Mouse (Mus musculus) neural tube, embryonic 13.5 days (tissue): ENCODE data around the gene Fxyd3. TPM values are rescaled to one million over a fixed set of nuclear protein-coding genes. Genes with fewer than 3 reads are reported as not detected.
A peak's percentile ranks its signal among the peaks of the same experiment; 100 is the strongest.

ENCODE experiments used
- ATAC-seq: fragments of 200-750 bp; cut with Nextera tagmentation; 2 replicates; pipeline ENCODE4 v1.8.0; 2017; ENCODE audit warnings: low read depth, mild to moderate bottlenecking, moderate TSS enrichment, moderate library complexity
- H3K27ac ChIP-seq: fragments of 300-500 bp; sonication (generic); replicated peaks from 2 replicates; pipeline ENCODE4 v1.5.1; 2015; ENCODE audit warnings: moderate library complexity, mild to moderate bottlenecking, inconsistent platforms
- H3K27me3 ChIP-seq: fragments of 300-500 bp; sonication (generic); 2 replicates; pipeline ENCODE4 v1.6.1; 2015; ENCODE audit warnings: mild to moderate bottlenecking, inconsistent platforms
- H3K36me3 ChIP-seq: fragments of 300-500 bp; sonication (generic); 2 replicates; pipeline ENCODE4 v1.6.1; 2015; ENCODE audit warnings: mild to moderate bottlenecking, inconsistent platforms
- H3K4me1 ChIP-seq: fragments of 300-500 bp; sonication (generic); replicated peaks from 2 replicates; pipeline ENCODE4 v1.6.1; 2015; ENCODE audit warnings: inconsistent platforms
- H3K4me2 ChIP-seq: fragments of 300-500 bp; sonication (generic); 2 replicates; pipeline ENCODE4 v1.6.1; 2015; ENCODE audit warnings: inconsistent platforms, mild to moderate bottlenecking, moderate library complexity
- H3K4me3 ChIP-seq: fragments of 300-500 bp; sonication (generic); 2 replicates; pipeline ENCODE4 v1.5.1; 2015; ENCODE audit warnings: mild to moderate bottlenecking, inconsistent platforms
- H3K9ac ChIP-seq: fragments of 300-500 bp; sonication (generic); 2 replicates; pipeline ENCODE4 v1.6.1; 2015; ENCODE audit warnings: moderate library complexity, mild to moderate bottlenecking, inconsistent platforms
- H3K9me3 ChIP-seq: fragments of 300-500 bp; sonication (generic); 2 replicates; pipeline ENCODE4 v1.6.1; 2016; ENCODE audit warnings: inconsistent platforms
- WGBS: fragments of 180-500 bp; shearing (Covaris S2); methylation state at CpG from one replicate; pipeline ENCODE4 v1.1.7; 2015; 5-methylcytosine and 5-hydroxymethylcytosine counted together
- polyA plus RNA-seq: library from polyadenylated mRNA; unstranded; fragments of >200 nt; fragmentation: Nextera tagmentation; extraction: Ambion mirVana; gene quantifications from 2 replicates; pipeline ENCODE4 v1.2.1, GENCODE M21; 2015

The Fxyd3 gene
- polyA plus RNA-seq, 1 experiment from 2014 or later: 2.5 TPM

DNA sequence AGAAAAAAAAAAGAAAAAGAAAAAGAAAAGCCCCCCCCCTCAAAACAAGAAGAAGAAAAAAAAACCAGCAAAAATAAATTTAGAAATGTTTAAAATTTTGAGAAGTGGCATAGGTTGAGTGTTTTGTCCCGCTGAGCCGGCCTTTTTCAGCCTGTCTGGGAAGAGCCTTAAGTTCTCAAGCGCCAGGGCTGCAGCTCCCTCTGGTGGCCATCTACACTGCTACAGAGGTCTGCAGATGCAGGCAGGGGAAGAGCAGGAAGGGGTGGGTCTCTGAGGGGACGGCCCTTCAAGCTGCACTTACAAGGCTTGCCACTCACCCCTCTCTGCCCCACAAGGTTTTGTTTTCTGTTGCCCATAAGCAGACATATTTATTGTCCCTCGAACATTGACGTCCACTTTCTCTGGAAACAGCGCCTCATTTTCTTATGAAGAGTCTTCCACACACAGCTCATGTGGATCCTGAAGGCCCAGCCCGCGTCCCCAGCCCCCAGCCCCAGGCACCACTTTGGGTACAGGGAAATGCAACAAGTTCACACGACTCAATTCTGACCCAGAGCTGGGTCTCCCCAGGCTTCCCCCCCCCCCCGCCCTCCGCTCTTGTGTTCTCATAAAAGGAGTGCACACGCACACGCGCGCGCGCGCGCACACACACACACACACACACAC, 21.2 kb upstream of the Fxyd3 start:
- Histone ChIP-seq H3K9ac (peak overlapping the region; percentile 47; the same call in 1 of the 2 replicates), H3K9me3 (no peaks in the 10 kb centered on the region), H3K36me3 (no peaks in the 10 kb centered on the region), H3K4me2 (peak overlapping the region; percentile 45), H3K4me1 (0 out of 2 replicates have a peak, but pooled peaks cover 6% of the 10 kb centered on the region), H3K27ac (no peak overlapping the region), H3K4me3 (peak overlapping the region; percentile 8; the same call in 1 of the 2 replicates), H3K27me3 (no peaks in the 10 kb centered on the region)
- whole genome bisulfite sequencing: 45% methylated on average over 20 of the region's 20 CpGs
- peak; percentile 95 for ATAC-seq

DNA sequence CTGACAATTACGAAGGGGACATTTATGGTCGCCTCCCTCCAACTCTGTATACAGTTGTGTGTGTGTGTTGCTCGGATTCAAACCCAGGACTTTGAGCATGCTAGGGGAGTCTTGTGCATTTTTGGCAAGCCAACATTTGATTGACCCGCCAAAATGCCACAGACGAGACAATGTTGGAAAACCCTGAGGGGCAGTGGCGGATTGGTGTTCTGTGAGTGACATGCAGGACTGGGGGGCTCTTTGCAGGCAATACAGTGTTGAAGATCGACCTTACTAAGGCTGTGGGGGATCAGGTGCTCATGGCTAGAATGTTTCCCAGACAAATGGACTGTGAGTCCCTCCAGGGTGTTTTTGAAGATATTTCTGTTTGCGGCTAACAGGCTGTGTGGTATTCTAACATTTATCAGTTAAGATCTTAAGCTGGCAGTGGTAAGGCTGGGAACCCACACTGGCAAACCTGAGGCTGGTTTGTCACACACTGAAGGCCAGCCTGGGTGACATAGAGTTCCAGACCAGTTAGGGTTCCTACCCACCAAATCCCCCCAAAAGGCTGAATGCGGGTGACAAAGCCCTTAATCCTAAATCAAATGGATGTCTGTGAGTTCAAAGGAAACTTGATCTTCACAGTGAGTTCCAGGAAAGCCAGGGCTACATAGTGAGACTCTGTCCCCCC, 20.5 kb upstream of the Fxyd3 start:
- no peak overlapping the region for H3K4me2 ChIP-seq
- no peak overlapping the region for H3K27ac ChIP-seq
- H3K36me3 ChIP-seq: no peaks in the 10 kb centered on the region
- WGBS: 71% methylated on average over 9 of the region's 9 CpGs
- no peaks in the 10 kb centered on the region for H3K27me3 ChIP-seq
- no peak for ATAC-seq
- H3K9me3 ChIP-seq: no peaks in the 10 kb centered on the region
- H3K4me3 ChIP-seq: no peak overlapping the region
- 0 out of 2 replicates have a peak, but pooled peaks cover 6% of the 10 kb centered on the region for H3K4me1 ChIP-seq
- H3K9ac ChIP-seq: no peak overlapping the region

DNA sequence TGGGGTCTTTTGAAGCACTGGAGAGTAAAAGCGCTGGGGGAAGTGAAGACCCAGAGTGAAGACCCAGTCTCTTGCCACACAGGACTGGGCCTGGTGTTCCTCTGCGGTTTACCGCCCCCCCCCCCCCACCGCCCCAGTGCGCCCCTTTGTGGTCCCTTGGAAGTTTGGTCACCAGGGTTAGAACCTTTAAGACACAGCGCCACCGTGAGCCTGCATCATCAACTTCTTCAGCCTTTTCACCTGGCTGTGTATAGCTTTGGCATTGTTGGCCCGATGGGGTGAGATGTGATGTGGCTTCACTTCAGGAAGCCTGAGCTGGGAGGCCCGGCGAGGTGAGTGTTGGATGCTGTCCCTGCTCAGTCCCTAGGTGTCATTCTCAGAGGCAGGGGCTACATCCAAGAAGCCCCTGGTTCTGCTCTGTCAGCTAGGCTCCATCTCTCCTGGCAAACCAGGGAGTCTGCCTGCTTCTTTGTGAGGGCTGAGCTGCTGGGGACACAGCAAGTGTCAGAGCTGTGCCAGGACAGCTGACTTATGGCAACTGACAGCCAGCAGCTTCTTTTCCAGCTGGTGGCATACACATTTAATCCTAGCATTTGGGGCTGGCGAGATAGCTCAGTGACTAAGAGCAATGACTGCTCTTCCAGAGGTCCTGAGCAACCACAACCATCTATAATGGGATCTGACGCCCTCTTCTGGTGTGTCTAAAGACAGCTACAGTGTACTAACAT, 18.4 kb upstream of the Fxyd3 start:
- 33% methylated on average over 11 of the region's 12 CpGs for WGBS
- 0 out of 2 replicates have a peak, but pooled peaks cover 6% of the 10 kb centered on the region for H3K4me1 ChIP-seq
- H3K4me3 ChIP-seq: no peak overlapping the region
- H3K9me3 ChIP-seq: no peaks in the 10 kb centered on the region
- H3K27ac ChIP-seq: no peak overlapping the region
- H3K36me3 ChIP-seq: no peaks in the 10 kb centered on the region
- 0 out of 2 replicates have a peak overlapping the region, but pooled peaks have one; percentile 26 for H3K9ac ChIP-seq
- no peaks in the 10 kb centered on the region for H3K27me3 ChIP-seq
- ATAC-seq: no peak
- H3K4me2 ChIP-seq: no peak overlapping the region

DNA sequence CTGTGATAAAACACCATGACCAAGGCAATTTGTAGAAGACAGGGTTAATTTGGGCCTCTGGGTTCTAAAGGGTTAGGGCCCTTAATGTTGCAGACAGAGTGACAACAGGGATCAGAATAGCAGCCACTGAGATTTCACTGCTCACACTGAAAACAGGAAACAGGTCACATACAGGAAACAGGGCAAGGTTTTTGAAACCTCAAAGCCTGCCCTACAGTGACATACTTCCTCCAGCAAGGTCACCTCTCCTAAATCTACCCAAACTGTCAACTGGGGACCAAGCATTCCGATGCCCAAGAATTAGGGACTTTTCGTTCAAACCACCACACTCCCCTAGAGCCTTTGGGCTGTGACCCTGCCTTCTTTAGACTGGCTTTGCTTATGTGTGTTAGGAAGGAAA, 13.2 kb upstream of the Fxyd3 start:
- Histone ChIP-seq H3K4me2 (no peak overlapping the region), H3K9ac (no peak overlapping the region), H3K27ac (no peak overlapping the region), H3K4me3 (no peak overlapping the region), H3K9me3 (peaks cover 4% of the 10 kb centered on the region; the same call in 1 of the 2 replicates), H3K27me3 (no peaks in the 10 kb centered on the region), H3K36me3 (no peaks in the 10 kb centered on the region), H3K4me1 (peaks cover 13% of the 10 kb centered on the region)
- ATAC-seq: no peak
- WGBS: 88% methylated on average over 2 of the region's 2 CpGs

DNA sequence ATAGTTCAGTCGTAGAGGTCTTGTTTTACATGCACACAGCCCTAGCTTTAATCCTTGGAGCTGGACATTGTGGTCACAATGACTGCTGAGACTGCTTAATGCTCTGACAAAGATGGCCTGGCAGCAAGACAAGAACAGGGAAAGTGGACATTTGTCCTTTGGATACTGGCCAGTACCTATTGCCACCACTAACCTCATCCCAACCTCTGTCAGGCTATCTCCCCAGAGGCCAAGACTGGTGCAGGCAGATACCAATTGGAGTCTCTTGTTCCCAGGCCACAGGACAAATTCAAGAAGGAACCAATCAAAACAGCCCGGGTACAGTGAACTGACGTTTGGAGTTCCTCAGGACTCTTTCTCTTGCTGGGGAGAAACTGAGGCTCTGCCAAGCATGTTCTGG, 11.7 kb upstream of the Fxyd3 start:
- no peak overlapping the region for H3K27ac ChIP-seq
- H3K27me3 ChIP-seq: no peaks in the 10 kb centered on the region
- peaks cover 14% of the 10 kb centered on the region for H3K4me1 ChIP-seq
- H3K9me3 ChIP-seq: peaks cover 4% of the 10 kb centered on the region; the same call in 1 of the 2 replicates
- H3K4me2 ChIP-seq: no peak overlapping the region
- 66% methylated on average over 3 of the region's 3 CpGs for WGBS
- H3K4me3 ChIP-seq: no peak overlapping the region
- ATAC-seq: no peak
- no peak overlapping the region for H3K9ac ChIP-seq
- H3K36me3 ChIP-seq: no peaks in the 10 kb centered on the region

DNA sequence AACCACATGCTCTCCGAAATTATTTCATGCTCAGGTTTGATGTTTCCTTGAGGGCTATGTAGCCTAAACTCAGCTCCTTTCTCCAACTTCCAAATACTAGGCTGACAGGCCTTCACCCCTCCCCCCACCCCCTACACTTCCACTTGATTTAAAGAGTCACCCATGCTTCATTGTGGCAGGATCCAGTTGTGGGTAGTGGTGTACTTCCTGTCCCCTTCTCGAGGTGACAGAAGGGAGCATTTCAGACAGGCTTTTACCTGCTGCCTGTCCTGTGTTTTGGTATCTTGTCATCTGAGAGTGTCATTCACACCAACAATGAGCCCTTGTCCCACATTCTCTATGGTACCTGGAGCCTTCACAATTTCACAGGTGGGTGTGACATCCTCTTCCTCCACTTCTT, 10.8 kb upstream of the Fxyd3 start:
- Histone ChIP-seq H3K27me3 (no peaks in the 10 kb centered on the region), H3K4me3 (no peak overlapping the region), H3K4me2 (no peak overlapping the region), H3K27ac (no peak overlapping the region), H3K9ac (no peak overlapping the region), H3K9me3 (peaks cover 4% of the 10 kb centered on the region; the same call in 1 of the 2 replicates), H3K4me1 (peaks cover 20% of the 10 kb centered on the region), H3K36me3 (no peaks in the 10 kb centered on the region)
- WGBS: 67% methylated on average over 2 of the region's 2 CpGs
- ATAC-seq: no peak

DNA sequence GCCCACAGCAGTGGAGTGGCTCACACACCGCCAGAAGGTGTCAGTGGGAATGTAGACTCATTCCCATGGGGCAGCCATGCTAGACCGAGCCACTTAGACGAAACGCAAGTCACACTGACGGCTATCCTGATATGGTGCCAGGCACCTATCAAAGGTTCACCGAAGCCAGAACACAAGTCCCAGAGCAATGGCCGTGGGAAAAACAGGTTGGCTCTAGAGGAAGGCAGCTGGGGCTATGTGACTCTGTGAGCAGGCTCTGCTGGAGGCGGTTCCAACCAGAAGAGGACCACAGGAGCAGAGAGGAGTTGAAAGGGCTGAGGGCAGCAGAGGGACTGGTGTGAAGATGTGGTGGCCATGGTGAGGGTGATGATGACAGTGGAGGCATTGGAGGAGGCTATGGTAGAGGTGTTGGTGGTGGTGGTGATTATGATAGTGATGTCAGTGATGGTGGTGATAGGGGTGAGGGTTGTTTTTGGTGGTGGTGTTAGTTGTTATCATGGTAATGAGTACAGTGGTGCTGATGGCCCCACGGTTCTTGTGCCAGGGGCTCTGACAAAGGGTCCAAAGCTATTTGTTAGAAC, 9.8 kb upstream of the Fxyd3 start:
- Histone ChIP-seq H3K27me3 (no peaks in the 10 kb centered on the region), H3K4me3 (no peak overlapping the region), H3K36me3 (no peaks in the 10 kb centered on the region), H3K9ac (no peak overlapping the region), H3K27ac (0 out of 2 replicates have a peak overlapping the region, but pooled peaks have one; percentile 14), H3K4me1 (peaks cover 20% of the 10 kb centered on the region), H3K4me2 (no peak overlapping the region), H3K9me3 (peaks cover 4% of the 10 kb centered on the region; the same call in 1 of the 2 replicates)
- 84% methylated on average over 9 of the region's 9 CpGs for WGBS
- no peak for ATAC-seq

DNA sequence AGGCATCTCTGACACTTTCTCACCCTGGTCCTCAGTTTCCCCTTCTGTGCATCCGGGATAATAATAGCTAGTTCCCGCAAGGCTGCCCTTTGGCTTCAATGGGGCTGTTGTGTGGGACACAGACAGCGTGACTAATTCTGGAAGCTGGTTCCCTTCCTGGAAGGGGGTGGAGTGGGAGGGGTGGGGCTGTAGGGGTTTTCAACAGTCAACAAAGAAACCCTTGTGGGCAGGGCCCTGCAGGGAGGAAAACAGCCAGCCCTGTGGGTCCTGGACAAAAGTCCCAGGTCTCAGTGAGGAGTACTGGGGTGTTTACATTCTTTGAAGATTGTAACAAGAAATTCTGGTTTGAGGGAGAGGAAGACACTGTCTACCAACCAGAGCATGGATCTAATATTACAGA, 8.7 kb upstream of the Fxyd3 start:
- no peaks in the 10 kb centered on the region for H3K36me3 ChIP-seq
- H3K9me3 ChIP-seq: peaks cover 4% of the 10 kb centered on the region; the same call in 1 of the 2 replicates
- H3K27ac ChIP-seq: 0 out of 2 replicates have a peak overlapping the region, but pooled peaks have one; percentile 14
- no peak overlapping the region for H3K9ac ChIP-seq
- no peak for ATAC-seq
- H3K4me1 ChIP-seq: peaks cover 20% of the 10 kb centered on the region
- no peak overlapping the region for H3K4me3 ChIP-seq
- WGBS: 20% methylated on average over 3 of the region's 3 CpGs
- H3K4me2 ChIP-seq: no peak overlapping the region
- H3K27me3 ChIP-seq: no peaks in the 10 kb centered on the region

DNA sequence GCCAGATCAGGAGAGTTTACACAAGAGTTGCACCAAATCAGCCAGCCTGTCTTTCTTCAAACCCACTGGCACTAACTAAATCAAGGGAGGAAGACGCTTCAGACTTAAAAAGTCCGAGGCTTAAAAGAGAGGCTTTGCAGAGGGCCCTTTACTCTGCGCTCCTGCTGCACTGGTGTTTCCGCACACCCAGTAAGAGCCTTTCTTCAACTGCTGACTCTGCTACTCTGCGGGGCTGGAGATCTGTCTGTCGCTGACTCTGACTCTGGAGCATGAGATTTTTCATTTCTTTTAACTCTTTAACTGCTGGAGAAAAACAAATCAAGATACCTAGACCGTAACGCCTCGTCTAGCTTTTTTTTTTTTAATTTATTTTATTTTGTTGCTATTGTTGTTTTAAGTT, 7.6 kb upstream of the Fxyd3 start:
- 61% methylated on average over 9 of the region's 9 CpGs for WGBS
- no peak overlapping the region for H3K9ac ChIP-seq
- H3K4me1 ChIP-seq: peaks cover 20% of the 10 kb centered on the region
- no peaks in the 10 kb centered on the region for H3K27me3 ChIP-seq
- H3K9me3 ChIP-seq: peaks cover 4% of the 10 kb centered on the region; the same call in 1 of the 2 replicates
- H3K36me3 ChIP-seq: no peaks in the 10 kb centered on the region
- no peak for ATAC-seq
- H3K27ac ChIP-seq: no peak overlapping the region; the same call in 1 of the 2 replicates
- no peak overlapping the region for H3K4me2 ChIP-seq
- no peak overlapping the region for H3K4me3 ChIP-seq

DNA sequence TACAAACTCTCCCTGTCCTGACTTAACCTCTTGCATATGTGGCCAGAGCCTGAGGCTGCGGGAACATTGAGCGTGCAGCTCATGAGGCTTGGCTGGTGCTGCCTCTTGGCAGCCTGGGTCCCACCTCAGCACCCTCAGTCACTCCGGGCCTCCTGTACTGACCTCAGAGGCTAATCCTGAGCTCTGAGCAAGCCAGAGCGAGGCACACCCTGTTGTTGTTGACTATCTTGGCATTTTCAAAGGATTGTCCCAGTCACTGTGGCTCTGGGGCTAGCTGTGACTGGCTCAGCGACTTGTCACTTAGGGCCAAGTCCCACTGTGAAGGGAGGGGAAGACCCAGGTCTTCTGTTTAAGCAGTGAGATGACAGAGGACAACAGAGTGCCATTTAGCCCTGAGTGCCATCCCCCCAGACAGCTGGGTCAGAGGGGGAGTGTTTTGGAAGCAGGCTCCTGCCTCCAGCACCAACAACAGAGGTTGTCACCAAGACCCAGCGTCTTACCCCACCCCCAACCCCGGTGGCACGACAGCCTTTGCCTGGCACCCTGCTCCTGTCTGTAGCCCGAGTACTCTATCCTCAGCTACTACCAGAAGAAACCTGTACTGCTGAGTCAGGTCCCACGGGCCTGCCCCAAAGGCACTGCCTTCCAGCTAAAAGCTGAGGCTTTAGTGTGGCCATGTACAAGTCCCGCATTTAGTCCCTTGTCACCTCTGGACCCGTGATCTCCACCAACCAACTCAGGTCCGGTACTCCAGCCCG, 6.5 kb upstream of the Fxyd3 start:
- Histone ChIP-seq H3K4me1 (peaks cover 20% of the 10 kb centered on the region), H3K9me3 (peaks cover 4% of the 10 kb centered on the region; the same call in 1 of the 2 replicates), H3K4me2 (no peak overlapping the region), H3K27ac (no peak overlapping the region), H3K9ac (0 out of 2 replicates have a peak overlapping the region, but pooled peaks have one; percentile 31), H3K27me3 (no peaks in the 10 kb centered on the region), H3K36me3 (no peaks in the 10 kb centered on the region), H3K4me3 (no peak overlapping the region)
- no peak for ATAC-seq
- WGBS: 61% methylated on average over 14 of the region's 14 CpGs

DNA sequence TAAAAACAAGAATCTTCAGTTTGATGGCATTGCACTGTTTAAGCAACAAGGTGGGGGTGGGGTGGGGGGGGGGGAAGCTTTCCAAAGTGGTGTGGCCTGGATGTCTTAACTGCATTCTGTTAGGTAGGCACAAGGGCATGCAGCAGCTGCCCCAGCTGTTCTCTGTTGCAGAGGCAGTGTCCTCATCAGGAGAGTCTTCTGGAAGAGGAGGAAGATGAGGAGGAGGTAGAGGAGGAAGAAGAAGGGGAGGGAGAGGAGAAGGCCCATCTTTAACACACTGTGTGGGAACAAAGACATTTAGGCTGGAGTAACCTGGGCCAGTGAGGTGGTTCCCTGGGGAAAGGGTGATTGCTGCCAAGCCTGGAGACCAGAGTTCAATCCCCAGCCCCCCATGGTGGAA, 5.6 kb upstream of the Fxyd3 start:
- no peak for ATAC-seq
- Histone ChIP-seq H3K27ac (no peak overlapping the region), H3K9ac (no peak overlapping the region), H3K27me3 (no peaks in the 10 kb centered on the region), H3K4me2 (no peak overlapping the region), H3K36me3 (no peaks in the 10 kb centered on the region), H3K4me1 (peaks cover 25% of the 10 kb centered on the region), H3K4me3 (no peak overlapping the region), H3K9me3 (peaks cover 4% of the 10 kb centered on the region; the same call in 1 of the 2 replicates)
